In the genomic region with DNA sequence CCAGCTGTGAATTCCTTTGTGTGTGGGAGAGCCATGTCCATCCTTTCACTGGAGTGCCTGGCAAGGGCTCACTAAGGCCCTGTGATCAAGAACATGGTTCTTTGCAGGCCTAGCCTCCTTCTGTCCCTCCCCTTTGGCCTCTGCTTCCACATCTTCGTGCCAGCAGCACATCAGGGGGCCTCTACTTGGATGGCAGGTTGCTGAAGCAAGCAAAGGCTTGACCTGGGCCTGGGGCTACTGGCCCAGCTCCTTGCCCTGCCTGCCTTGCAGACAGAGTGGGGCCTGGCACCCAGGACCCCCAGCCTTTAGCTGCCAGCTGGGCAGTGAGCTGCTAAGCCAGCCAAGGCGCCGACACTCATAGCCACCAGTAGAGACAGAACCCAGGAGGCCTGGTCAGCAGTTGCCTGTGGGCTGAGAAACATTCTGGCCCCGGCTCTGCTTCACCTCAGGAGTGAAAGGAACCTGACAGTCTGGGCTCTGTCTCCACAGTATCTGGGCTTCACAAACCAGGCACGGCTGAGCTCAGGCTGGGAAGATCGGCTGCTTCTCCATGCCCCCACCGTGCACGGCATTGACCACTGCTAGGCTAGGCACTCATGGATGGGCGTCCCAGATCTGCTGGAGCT, we compare ENCODE assay signal across 13 mouse cellular contexts.
DNase-seq lines count a peak whose midpoint lies in the region; ATAC-seq lines count a peak whose summit lies in the region.
"Had no signal": no experiment of that assay in that cellular context is flagged by ENCODE, and none has a peak within 500 bp of the region (broad histone marks: within the 10 kb centered on the region; RNA-seq: fewer than 3 reads in every experiment).

No protein-coding gene starts in this region.

- H3K27ac ChIP-seq in kidney, embryonic 14.5 days (ENCODE audit: low read depth, low read length) = no peak overlapping the region
- H3K27ac ChIP-seq in hindbrain, embryonic 15.5 days (replicated peaks) = peak overlapping the region; percentile 2; the same call in 1 of the 2 replicates
- H3K27ac ChIP-seq: intestine, embryonic 15.5 days; limb, embryonic 15.5 days had no signal

- H3K9ac ChIP-seq in kidney, embryonic 14.5 days (ENCODE audit: low read depth, low read length) = no peak overlapping the region
- H3K9ac ChIP-seq in hindbrain, embryonic 15.5 days = no peak overlapping the region
- H3K9ac ChIP-seq: intestine, embryonic 15.5 days; limb, embryonic 15.5 days had no signal

- peak; percentile 36; the same call in 1 of the 2 replicates for ATAC-seq in kidney, embryonic 14.5 days (ENCODE audit: low FRiP score, low TSS enrichment)
- ATAC-seq in cerebellum, adult (ENCODE audit: insufficient number of reproducible peaks, low FRiP score, low TSS enrichment) = peak; percentile 64; the same call in 1 of the 2 replicates
- ATAC-seq in hindbrain, embryonic 15.5 days (ENCODE audit: low FRiP score, low read depth) = peak; percentile 47

- H3K4me2 ChIP-seq in kidney, embryonic 14.5 days (replicated peaks; ENCODE audit: low read depth, low read length) = no peak overlapping the region
- H3K4me2 ChIP-seq in hindbrain, embryonic 15.5 days = no peak overlapping the region
- H3K4me2 ChIP-seq: intestine, embryonic 15.5 days; limb, embryonic 15.5 days had no signal

- DNase-seq in kidney, adult 11 months = no peak
- DNase-seq in cerebellum, postnatal 10 days = peak; percentile 91 to 96
- DNase-seq in thymus, postnatal 10 days (ENCODE audit: low spot score in 2 of 2) = no peak
- DNase-seq in thymus, postnatal 25 days = no peak
- no peak for DNase-seq in MN1 (ENCODE audit: low spot score)
- DNase-seq: lung, postnatal 10 days; right cerebral cortex, postnatal 25 days had no signal

- H3K4me3 ChIP-seq in kidney, embryonic 14.5 days (ENCODE audit: low read length) = no peak overlapping the region
- no peak overlapping the region for H3K4me3 ChIP-seq in hindbrain, embryonic 15.5 days
- H3K4me3 ChIP-seq: intestine, embryonic 15.5 days; limb, embryonic 15.5 days; myocyte had no signal

- no peaks in the 10 kb centered on the region for H3K36me3 ChIP-seq in kidney, embryonic 14.5 days (ENCODE audit: control insufficient read depth, insufficient read depth, low read length)
- H3K36me3 ChIP-seq in hindbrain, embryonic 15.5 days = no peaks in the 10 kb centered on the region
- H3K36me3 ChIP-seq: intestine, embryonic 15.5 days; limb, embryonic 15.5 days had no signal

- peaks cover 5% of the 10 kb centered on the region; the same call in 1 of the 2 replicates for H3K4me1 ChIP-seq in kidney, embryonic 14.5 days (ENCODE audit: control insufficient read depth, insufficient read depth, low read length)
- peaks cover 31% of the 10 kb centered on the region for H3K4me1 ChIP-seq in hindbrain, embryonic 15.5 days (replicated peaks)
- H3K4me1 ChIP-seq: limb, embryonic 15.5 days had no signal

- WGBS in kidney, embryonic 14.5 days = 79% methylated on average over 9 of the region's 9 CpGs
- 61% methylated on average over 9 of the region's 9 CpGs for WGBS in hindbrain, embryonic 15.5 days

- H3K27me3 ChIP-seq in kidney, embryonic 14.5 days (ENCODE audit: control insufficient read depth, insufficient read depth, low read length) = no peaks in the 10 kb centered on the region
- H3K27me3 ChIP-seq in hindbrain, embryonic 15.5 days = no peaks in the 10 kb centered on the region
- H3K27me3 ChIP-seq: intestine, embryonic 15.5 days; limb, embryonic 15.5 days had no signal

- no peaks in the 10 kb centered on the region for H3K9me3 ChIP-seq in kidney, embryonic 14.5 days (ENCODE audit: control insufficient read depth, low read length)
- H3K9me3 ChIP-seq in hindbrain, embryonic 15.5 days = no peaks in the 10 kb centered on the region
- H3K9me3 ChIP-seq: intestine, embryonic 15.5 days; limb, embryonic 15.5 days had no signal

Comparison
In these comparisons a context has a peak if more than half of its experiments do, and no peak if none do; other contexts are left out.
1. DNase-seq: peak in cerebellum, postnatal 10 days (2 of 2); none in kidney, adult 11 months (single experiment), thymus, postnatal 10 days (0 of 2), thymus, postnatal 25 days (single experiment) and MN1 (single experiment).
2. Peak in every context shown above with its lines, with median percentiles within 50 percentile points of each other: ATAC-seq.